Mouse (Mus musculus) hindbrain, postnatal 0 days (tissue): ENCODE results near the gene Ndrg4. TPM values are rescaled to one million over a fixed set of nuclear protein-coding genes. Genes with fewer than 3 reads are reported as not detected.
A peak's percentile ranks its signal among the peaks of the same experiment; 100 is the strongest.

ENCODE experiments used
- ATAC-seq: fragments of 200-750 bp; cut with Nextera tagmentation; 2 replicates; pipeline ENCODE4 v1.8.0; 2017; ENCODE audit warnings: mild to moderate bottlenecking, moderate TSS enrichment, moderate library complexity
- DNase-seq: peaks from one replicate; pipeline ENCODE4 v3.0.0-alpha.2; 2015; ENCODE audit warnings: low spot score
- H3K27ac ChIP-seq: fragments of 300-500 bp; sonication (generic); 2 replicates; pipeline ENCODE4 v1.5.1; 2014; ENCODE audit warnings: mild to moderate bottlenecking
- H3K27me3 ChIP-seq: fragments of 300-500 bp; sonication (generic); 2 replicates; pipeline ENCODE4 v1.6.1; 2014; ENCODE audit warnings: low read length, mixed read lengths; ENCODE audit not compliant: insufficient read depth
- H3K36me3 ChIP-seq: fragments of 300-500 bp; sonication (generic); 2 replicates; pipeline ENCODE4 v1.6.1; 2014; ENCODE audit warnings: low read length, mixed read lengths; ENCODE audit not compliant: insufficient read depth
- H3K4me1 ChIP-seq: fragments of 300-500 bp; sonication (generic); 2 replicates; pipeline ENCODE4 v1.6.1; 2014; ENCODE audit warnings: antibody characterized with exemption, low read length, mixed read lengths; ENCODE audit not compliant: insufficient read depth
- H3K4me2 ChIP-seq: fragments of 300-500 bp; sonication (generic); 2 replicates; pipeline ENCODE4 v1.6.1; 2014; ENCODE audit warnings: low read depth, mild to moderate bottlenecking, low read length, moderate library complexity, mixed read lengths
- H3K4me3 ChIP-seq: fragments of 300-500 bp; sonication (generic); 2 replicates; pipeline ENCODE4 v1.5.1; 2014; ENCODE audit warnings: low read length
- H3K9ac ChIP-seq: fragments of 300-500 bp; sonication (generic); replicated peaks from 2 replicates; pipeline ENCODE4 v1.6.1; 2014; ENCODE audit warnings: mild to moderate bottlenecking, low read length, moderate library complexity, mixed read lengths
- H3K9me3 ChIP-seq: fragments of 300-500 bp; sonication (generic); 2 replicates; pipeline ENCODE4 v1.6.1; 2016; ENCODE audit warnings: low read length, mixed read lengths
- CTCF ChIP-seq: IDR thresholded peaks from 2 replicates; pipeline ENCODE4 v1.5.1; 2016; ENCODE audit warnings: antibody characterized with exemption, control low read depth, low read depth
- WGBS: fragments of 180-500 bp; shearing (Covaris S2); extraction: QIAGEN DNeasy Blood & Tissue Kit; methylation state at CpG from one replicate; pipeline ENCODE4 v1.1.7; 2014; 5-methylcytosine and 5-hydroxymethylcytosine counted together
- polyA plus RNA-seq: library from polyadenylated mRNA; unstranded; fragments of >200 nt; fragmentation: Nextera tagmentation; extraction: Ambion mirVana; gene quantifications from 2 replicates; pipeline ENCODE4 v1.2.1, GENCODE M21; 2015
- total RNA-seq: library from RNA; depleted of rRNA; stranded (reverse); fragments of >200 nt; gene quantifications from 2 replicates; pipeline ENCODE4 v1.2.3, GENCODE M21; 2014

Gene Ndrg4
- total and polyA plus RNA-seq, 2 experiments from 2014 or later, result 722 to 1,043 TPM

- H3K9ac ChIP-seq, result no peak overlapping the region
- TF ChIP-seq CTCF, result no peak
- H3K4me1 ChIP-seq, result peaks cover 22% of the 10 kb centered on the region
- H3K27me3 ChIP-seq, result no peaks in the 10 kb centered on the region
- no peak overlapping the region for H3K27ac ChIP-seq
- WGBS, result 47% methylated on average over 6 of the region's 6 CpGs
- H3K9me3 ChIP-seq, result no peaks in the 10 kb centered on the region
- no peak overlapping the region for H3K4me3 ChIP-seq
- ATAC-seq, result no peak
- no peak overlapping the region for H3K4me2 ChIP-seq
- no peak for DNase-seq
- no peaks in the 10 kb centered on the region for H3K36me3 ChIP-seq
These were observed 21.4 kb downstream of the Ndrg4 start for GRCm38 (mm10) chr8:95698179-95698578.

GRCm38 (mm10) chr8:95700282-95700681 is 23.5 kb downstream of the Ndrg4 start:
- no peaks in the 10 kb centered on the region for H3K27me3 ChIP-seq
- H3K9ac ChIP-seq, result no peak overlapping the region
- no peak overlapping the region for H3K4me3 ChIP-seq
- H3K27ac ChIP-seq, result peak overlapping the region; percentile 64; the same call in 1 of the 2 replicates
- H3K36me3 ChIP-seq, result no peaks in the 10 kb centered on the region
- H3K9me3 ChIP-seq, result no peaks in the 10 kb centered on the region
- peak overlapping the region; percentile 28; the same call in 1 of the 2 replicates for H3K4me2 ChIP-seq
- 14% methylated on average over 9 of the region's 9 CpGs for WGBS
- peaks cover 26% of the 10 kb centered on the region for H3K4me1 ChIP-seq
- peak; percentile 86 for DNase-seq
- no peak for TF ChIP-seq CTCF
- ATAC-seq, result no peak

- no peak for TF ChIP-seq CTCF
- 67% methylated on average over 4 of the region's 4 CpGs for WGBS
- no peaks in the 10 kb centered on the region for H3K27me3 ChIP-seq
- peaks cover 26% of the 10 kb centered on the region for H3K4me1 ChIP-seq
- no peak overlapping the region for H3K9ac ChIP-seq
- DNase-seq (no peak), ATAC-seq (no peak)
- H3K27ac ChIP-seq, result no peak overlapping the region
- peaks cover 5% of the 10 kb centered on the region; the same call in 1 of the 2 replicates for H3K36me3 ChIP-seq
- no peaks in the 10 kb centered on the region for H3K9me3 ChIP-seq
- H3K4me3 ChIP-seq, result no peak overlapping the region
- H3K4me2 ChIP-seq, result peak overlapping the region; percentile 91; the same call in 1 of the 2 replicates
These were observed 25.0 kb downstream of the Ndrg4 start for GRCm38 (mm10) chr8:95701809-95702208.

GRCm38 (mm10) chr8:95702480-95703446 is 26.0 kb downstream of the Ndrg4 start:
- H3K4me3 ChIP-seq, result peak overlapping the region; percentile 79
- TF ChIP-seq CTCF, result peak; percentile 22; the same call in 1 of the 2 replicates
- WGBS, result 1% methylated on average over 34 of the region's 34 CpGs
- H3K36me3 ChIP-seq, result peaks cover 13% of the 10 kb centered on the region; the same call in 1 of the 2 replicates
- DNase-seq (peak; percentile 97), ATAC-seq (peak; percentile 92)
- peaks cover 26% of the 10 kb centered on the region for H3K4me1 ChIP-seq
- peak overlapping the region; percentile 82 for H3K9ac ChIP-seq
- H3K27ac ChIP-seq, result peak overlapping the region; percentile 91
- no peaks in the 10 kb centered on the region for H3K9me3 ChIP-seq
- no peaks in the 10 kb centered on the region for H3K27me3 ChIP-seq
- H3K4me2 ChIP-seq, result peak overlapping the region; percentile 91

DNA sequence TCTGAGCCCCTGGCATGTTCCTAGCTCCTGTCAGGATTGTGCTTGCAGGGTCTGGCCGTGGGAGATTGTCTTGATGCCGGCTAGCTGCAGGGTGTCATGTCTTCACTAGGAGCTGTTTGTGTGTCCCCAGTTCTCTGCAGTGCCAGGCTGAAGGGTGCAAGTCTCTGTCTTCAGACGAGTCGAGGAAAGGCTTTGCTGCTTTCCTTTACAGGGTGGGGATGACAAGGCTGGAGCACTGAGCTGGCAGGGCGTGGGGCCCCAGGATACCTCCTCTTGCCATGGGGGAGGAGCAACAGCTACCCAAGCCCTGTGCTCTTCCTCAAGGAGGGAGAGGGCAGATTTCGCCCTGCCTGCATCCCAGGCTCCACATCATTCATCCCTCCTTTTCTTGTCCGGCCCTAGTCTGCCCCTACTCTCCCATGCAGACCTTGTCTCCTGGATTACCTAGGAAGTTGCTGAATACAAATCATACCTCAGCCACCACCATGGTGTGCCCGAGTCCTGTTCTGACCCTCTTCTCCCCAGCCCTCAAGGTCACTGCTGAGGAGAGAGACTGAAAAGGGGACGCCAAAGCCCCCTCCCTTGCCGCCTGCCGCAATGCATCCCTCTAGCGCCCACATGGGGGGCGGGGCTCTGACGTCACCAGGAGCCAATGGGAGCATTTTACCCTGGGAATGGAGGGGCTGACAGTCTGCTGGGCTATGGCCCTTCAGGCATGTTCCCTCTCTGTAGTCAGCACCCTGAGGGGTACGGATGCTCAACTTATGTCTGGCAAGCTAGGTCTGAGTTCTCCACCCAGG is 26.9 kb downstream of the Ndrg4 start:
- ATAC-seq, result peak; percentile 67
- peak; percentile 93 for DNase-seq
- TF ChIP-seq CTCF, result no peak
- H3K4me3 ChIP-seq, result peak overlapping the region; percentile 79
- peak overlapping the region; percentile 82 for H3K9ac ChIP-seq
- H3K27ac ChIP-seq, result peak overlapping the region; percentile 91
- WGBS, result 2% methylated on average over 15 of the region's 15 CpGs
- H3K36me3 ChIP-seq, result peaks cover 22% of the 10 kb centered on the region
- peak overlapping the region; percentile 91 for H3K4me2 ChIP-seq
- H3K9me3 ChIP-seq, result no peaks in the 10 kb centered on the region
- H3K4me1 ChIP-seq, result peaks cover 26% of the 10 kb centered on the region
- no peaks in the 10 kb centered on the region for H3K27me3 ChIP-seq

GRCm38 (mm10) chr8:95704538-95704937 is 27.8 kb downstream of the Ndrg4 start:
- 96% methylated on average over 3 of the region's 3 CpGs for WGBS
- H3K9ac ChIP-seq, result peak overlapping the region; percentile 82

More at GRCm38 (mm10) chr8:95704538-95704937, 27.8 kb downstream of the Ndrg4 start:
- peak overlapping the region; percentile 91 for H3K27ac ChIP-seq
- no peak for DNase-seq
- peaks cover 26% of the 10 kb centered on the region for H3K4me1 ChIP-seq
- TF ChIP-seq CTCF, result no peak
- peak overlapping the region; percentile 91 for H3K4me2 ChIP-seq
- no peaks in the 10 kb centered on the region for H3K27me3 ChIP-seq
- peak overlapping the region; percentile 79 for H3K4me3 ChIP-seq
- H3K9me3 ChIP-seq, result no peaks in the 10 kb centered on the region
- no peak for ATAC-seq
- H3K36me3 ChIP-seq, result peaks cover 22% of the 10 kb centered on the region
